Mouse (Mus musculus) mouse embryonic stem cell (cell line): ENCODE results near the gene Hunk.

Source experiments
- in situ Hi-C, 2 experiments: fragments of 300-500 bp; cut with MboI; formaldehyde crosslinking; loops; 1 replicate in 1 of 2; 3 replicates in 1 of 2; pipeline ENCODE4 v1.14.3; 2019 to 2020; ENCODE audit warnings: low sequenced_read_pairs in 2 of 2, low pct_unique_long_range_greater_than_20kb in 1 of 2, mixed read lengths in 1 of 2; ENCODE audit not compliant: unreplicated experiment in 1 of 2

Gene Hunk

GRCm38 (mm10) chr16:90421551-90421950, 35.7 kb downstream of the Hunk start:
- in situ Hi-C loops, result no loop called here

- in situ Hi-C loops, result no loop called here
These were observed 36.3 kb downstream of the Hunk start for GRCm38 (mm10) chr16:90422108-90422529.

- in situ Hi-C loops, result no loop called here
These were observed 38.1 kb downstream of the Hunk start for GRCm38 (mm10) chr16:90423898-90424297.

GRCm38 (mm10) chr16:90424391-90424790, 38.6 kb downstream of the Hunk start:
- in situ Hi-C loops, result no loop called here

GRCm38 (mm10) chr16:90426234-90426633, 40.4 kb downstream of the Hunk start:
- in situ Hi-C loops, result no loop called here

GRCm38 (mm10) chr16:90427838-90428630, 42.2 kb downstream of the Hunk start:
- in situ Hi-C loops, result no loop called here

DNA sequence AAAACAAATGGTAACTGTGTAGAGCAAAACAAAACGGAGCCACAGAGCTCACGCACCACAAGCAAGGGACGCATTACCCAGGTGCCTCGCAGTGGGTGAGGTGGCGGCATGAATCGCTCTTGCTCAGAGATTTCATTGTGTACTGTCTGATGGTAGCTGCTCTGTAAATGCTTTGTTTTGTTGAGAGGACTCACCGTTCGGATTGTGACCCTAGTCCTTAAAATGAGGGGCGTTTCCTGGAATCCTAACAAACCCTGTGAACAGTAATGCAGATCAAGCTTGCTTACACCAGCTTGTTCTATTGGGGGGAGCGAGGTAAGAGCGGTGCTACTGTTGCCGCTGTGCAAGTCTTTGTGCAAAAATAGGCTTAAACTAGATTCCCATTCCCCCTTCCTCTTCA, 47.7 kb downstream of the Hunk start:
- in situ Hi-C loops, result no loop called here

DNA sequence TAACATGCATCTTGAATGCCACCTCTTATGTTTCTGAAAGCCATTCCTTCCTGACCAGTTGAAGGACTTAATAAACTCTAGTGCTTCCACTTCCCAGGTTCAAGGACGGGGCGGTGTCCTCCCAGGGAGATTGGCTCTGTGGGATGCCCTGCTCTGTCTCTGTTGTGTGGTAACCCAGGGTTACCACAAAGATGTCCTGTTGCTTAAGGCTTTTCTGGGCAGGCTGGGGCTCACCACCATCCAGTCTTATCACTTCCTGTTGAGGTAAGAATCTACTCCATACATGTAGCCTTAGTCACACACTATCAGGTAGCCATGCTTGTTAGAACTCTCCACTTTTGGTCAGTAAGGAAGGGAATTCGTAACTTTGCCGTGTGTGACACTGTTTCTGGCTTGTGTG, 49.4 kb downstream of the Hunk start:
- in situ Hi-C loops, result no loop called here

- in situ Hi-C loops, result no loop called here
These were observed 51.5 kb downstream of the Hunk start for GRCm38 (mm10) chr16:90437276-90437675.

GRCm38 (mm10) chr16:90439493-90439892, 53.7 kb downstream of the Hunk start:
- in situ Hi-C loops, result no loop called here

GRCm38 (mm10) chr16:90440654-90441053, 54.8 kb downstream of the Hunk start:
- in situ Hi-C loops, result no loop called here

- in situ Hi-C loops, result no loop called here
These were observed 57.2 kb downstream of the Hunk start for GRCm38 (mm10) chr16:90442991-90443390.

- in situ Hi-C loops, result no loop called here
These were observed 67.4 kb downstream of the Hunk start for GRCm38 (mm10) chr16:90453197-90453596.

DNA sequence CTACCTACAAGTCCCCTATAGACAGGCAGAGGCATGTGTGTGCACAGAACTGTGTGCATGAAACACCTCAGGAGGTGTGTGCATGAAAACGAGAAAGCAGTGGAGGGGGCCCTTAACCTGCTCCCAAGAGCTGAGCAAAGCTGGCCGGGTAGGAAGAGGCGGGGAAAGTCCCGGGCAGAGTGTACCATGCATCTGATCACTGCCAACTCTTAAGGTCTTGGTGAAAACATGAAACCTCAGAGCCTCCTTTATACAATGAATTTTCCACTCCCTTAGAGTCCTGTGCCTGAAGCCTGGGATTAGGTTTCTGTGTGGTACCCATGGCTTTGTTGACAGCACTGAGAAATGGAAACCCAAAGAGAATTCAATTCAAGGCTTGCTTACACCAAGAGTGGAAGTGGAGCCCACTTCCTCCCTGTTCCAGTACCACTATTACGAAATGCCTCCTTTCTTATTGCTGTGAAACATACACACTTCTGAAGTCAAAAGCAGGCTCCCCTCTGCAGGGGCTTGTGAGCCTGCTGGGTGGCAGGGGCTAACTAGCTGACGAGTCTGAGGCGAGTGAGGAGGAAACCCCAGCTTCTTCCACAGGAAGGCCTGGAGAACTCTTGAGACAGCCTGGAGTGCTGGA, 70.8 kb downstream of the Hunk start:
- in situ Hi-C loops, result no loop called here

GRCm38 (mm10) chr16:90458899-90459610, 73.2 kb downstream of the Hunk start:
- in situ Hi-C loops, result no loop called here

- in situ Hi-C loops, result no loop called here
These were observed 75.6 kb downstream of the Hunk start for GRCm38 (mm10) chr16:90461304-90461905.

DNA sequence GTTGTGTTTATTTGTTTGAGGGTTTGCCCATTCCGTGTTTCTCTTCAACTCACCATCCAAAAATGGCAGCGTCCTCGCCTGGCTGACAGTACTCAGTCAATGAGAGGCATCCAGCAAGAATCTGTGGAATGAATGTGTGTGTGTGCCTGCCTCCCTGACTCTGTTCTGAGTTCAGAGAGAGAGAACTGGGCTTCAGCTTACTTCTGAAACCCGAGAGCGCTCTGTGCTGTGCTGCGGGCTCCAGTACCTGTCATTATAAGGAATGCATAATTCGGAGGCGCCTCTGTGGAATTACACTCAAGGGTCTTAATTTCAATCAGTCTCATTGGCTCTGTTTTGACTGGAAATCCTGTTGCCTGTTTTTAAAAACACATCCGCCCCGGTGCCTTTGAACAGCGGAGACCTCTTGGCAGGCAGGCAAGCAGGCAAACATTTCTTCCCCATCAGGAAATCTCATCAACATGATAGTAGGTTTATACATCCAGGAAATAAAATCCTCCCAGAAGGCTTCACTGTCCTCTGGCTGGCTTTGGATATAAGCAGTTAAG, 77.0 kb downstream of the Hunk start:
- in situ Hi-C loops, result no loop called here

DNA sequence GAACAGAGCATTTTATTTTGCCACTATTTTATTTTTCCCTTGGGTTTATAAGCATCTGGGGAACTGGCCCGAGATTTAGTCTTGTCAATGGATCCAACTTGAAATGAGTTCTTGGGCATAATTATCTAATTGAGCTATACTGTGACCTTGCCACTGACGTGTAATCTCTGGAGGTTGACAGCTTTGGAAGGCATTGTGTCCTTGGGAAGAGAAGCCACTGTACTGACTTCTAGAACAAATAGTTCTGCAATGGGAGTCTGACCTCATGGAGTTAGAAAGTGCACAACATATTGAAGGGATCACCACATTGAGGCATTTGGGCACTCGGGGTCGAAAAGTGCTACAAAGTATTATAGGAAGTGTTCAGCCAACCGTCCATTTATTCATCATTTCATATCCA, 79.3 kb downstream of the Hunk start:
- in situ Hi-C loops, result no loop called here

GRCm38 (mm10) chr16:90468286-90468685, 82.5 kb downstream of the Hunk start:
- in situ Hi-C loops, result no loop called here
